Mouse (Mus musculus): ENCODE measurements around the gene Olfr292. TPM values are rescaled to one million over a fixed set of nuclear protein-coding genes. Genes with fewer than 3 reads are reported as not detected.

Olfr292 gene
- not detected for total RNA-seq (2018; cell fraction: chromatin; rRNA removed)
- not detected for total RNA-seq (2018; cell fraction: cytosol; rRNA removed)
- not detected for total RNA-seq (2018; cell fraction: nucleus; rRNA removed)
- polyA plus RNA-seq (2018), result not detected in 3 replicates

GRCm38 (mm10) chr7:86688030-86688429, at the start of gene Olfr292:
Gene Olfr292 (plus strand): TSS chr7:86688330.
- H3K27ac ChIP-seq, result no peak within 1 kb of the TSS
- H3K36me3 ChIP-seq (ENCODE audit: inconsistent target), result no peaks in the 10 kb centered on the region
- no peak within 1 kb of the TSS for H3K4me3 ChIP-seq (ENCODE audit: inconsistent target)
- no peaks in the 10 kb centered on the region for H3K79me2 ChIP-seq (ENCODE audit: inconsistent target)

GRCm38 (mm10) chr7:86648761-86649160, 39.4 kb upstream of the Olfr292 start, which contains the start of gene Olfr293:
Gene Olfr293 (plus strand): TSS chr7:86649061.
- H3K27ac ChIP-seq, result no peak within 1 kb of the TSS
- no peaks in the 10 kb centered on the region for H3K79me2 ChIP-seq (ENCODE audit: inconsistent target)
- 94% methylated on average over 4 of the region's 4 CpGs for WGBS (ENCODE audit: missing documents)
- no peaks in the 10 kb centered on the region for H3K36me3 ChIP-seq (ENCODE audit: inconsistent target)
- no peak within 1 kb of the TSS for H3K4me3 ChIP-seq (ENCODE audit: inconsistent target)

GRCm38 (mm10) chr7:86725013-86725412, 36.9 kb downstream of the Olfr292 start:
- Histone ChIP-seq H3K4me3 (ENCODE audit: inconsistent target) (no peak overlapping the region), H3K36me3 (ENCODE audit: inconsistent target) (no peaks in the 10 kb centered on the region), H3K79me2 (ENCODE audit: inconsistent target) (no peaks in the 10 kb centered on the region), H3K27ac (no peak overlapping the region)

Other genes with a start within 250 kb of the Olfr292 start
- not detected in 3 replicates for gene Olfr299, start 228.4 kb upstream of the Olfr292 start, polyA plus RNA-seq (2018)
- gene Olfr298, start 195.8 kb upstream of the Olfr292 start, polyA plus RNA-seq (2018), result not detected in 3 replicates
- not detected in 3 replicates for gene Olfr297, start 168.4 kb upstream of the Olfr292 start, polyA plus RNA-seq (2018)
- not detected in 3 replicates for gene Olfr295, start 104.5 kb upstream of the Olfr292 start, polyA plus RNA-seq (2018)
- not detected in 3 replicates for gene Olfr294, start 71.7 kb upstream of the Olfr292 start, polyA plus RNA-seq (2018)
- not detected in 3 replicates for gene Olfr293, start 39.3 kb upstream of the Olfr292 start, polyA plus RNA-seq (2018)
- gene Folh1, start 87.6 kb downstream of the Olfr292 start, polyA plus RNA-seq (2018), result not detected in 3 replicates
- not detected in 3 replicates for gene Vmn2r77, start 106.7 kb downstream of the Olfr292 start, polyA plus RNA-seq (2018)
- not detected in 3 replicates for gene Vmn2r78, start 226.8 kb downstream of the Olfr292 start, polyA plus RNA-seq (2018)